Mouse (Mus musculus): ENCODE measurements around the gene Tmem184a.

DNA sequence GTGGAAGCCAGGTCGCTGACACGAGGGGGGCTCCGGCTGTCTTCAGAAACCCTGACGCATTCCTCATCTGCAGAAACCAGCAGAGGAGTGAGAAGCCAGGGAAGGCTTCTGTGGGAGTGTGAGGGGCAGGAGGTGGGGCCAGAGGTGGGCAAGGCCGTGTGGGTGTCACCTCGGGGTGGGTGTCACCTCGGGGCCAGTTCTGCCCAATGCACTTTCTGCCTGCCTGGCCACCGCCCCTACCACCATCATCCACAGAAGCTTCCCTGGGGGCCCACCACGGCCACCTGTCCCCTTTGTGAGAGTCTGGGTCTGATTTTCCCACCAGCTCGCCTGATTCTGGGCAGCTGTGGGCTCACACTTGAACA is 6.6 kb downstream of the Tmem184a start:
- TF ChIP-seq POLR2AphosphoS2 (IDR thresholded peaks at IDR 0.05; ENCODE audit: insufficient read length, low read depth): no peak
- no peak for TF ChIP-seq MAX (IDR thresholded peaks at IDR 0.05; ENCODE audit: low read depth)
- TF ChIP-seq POLR2A (IDR thresholded peaks at IDR 0.05; ENCODE audit: insufficient read length, low read depth): no peak
- TF ChIP-seq E2F4 (IDR thresholded peaks at IDR 0.05; ENCODE audit: insufficient read depth): no peak
- no peak for TF ChIP-seq MYOG (IDR thresholded peaks at IDR 0.05; ENCODE audit: control insufficient read depth in 1 of 3, insufficient read depth in 1 of 3, insufficient read length in 2 of 3, low read depth in 2 of 3)
- no peak for TF ChIP-seq TCF12 (IDR thresholded peaks at IDR 0.05; ENCODE audit: insufficient read depth, poor library complexity, severe bottlenecking)
- TF ChIP-seq REST (IDR thresholded peaks at IDR 0.05; ENCODE audit: insufficient read depth, insufficient read length): no peak
- TF ChIP-seq TCF3 (IDR thresholded peaks at IDR 0.05; ENCODE audit: insufficient read length, low read depth): no peak
- no peak for TF ChIP-seq MYOD1 (IDR thresholded peaks at IDR 0.05; ENCODE audit: control insufficient read depth in 1 of 3, insufficient read length in 2 of 3, low read depth in 2 of 3)
- TF ChIP-seq USF1 (IDR thresholded peaks at IDR 0.05; ENCODE audit: low read depth): no peak

Data from myocyte (in vitro differentiated cells).